Comparison of ENCODE assay signal across 28 mouse cellular contexts in the genomic region with DNA sequence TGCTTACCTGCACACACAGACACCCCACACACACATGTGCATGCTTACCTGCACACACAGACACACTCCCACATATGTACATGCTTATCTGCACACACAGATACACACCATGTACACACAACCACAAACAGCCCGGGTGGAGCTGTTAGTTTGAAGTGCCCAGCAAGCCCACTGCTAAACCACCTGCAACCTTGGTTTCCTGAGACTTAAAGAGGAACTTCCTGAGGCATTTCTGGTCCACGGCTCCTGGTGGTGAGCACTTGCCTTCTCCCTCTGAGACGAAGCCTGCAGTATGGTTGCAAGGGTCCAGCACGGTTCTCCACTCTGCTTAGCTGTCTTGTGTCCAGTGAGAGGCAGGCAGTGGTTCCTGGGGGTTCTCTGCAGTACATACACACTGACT. TPM values are rescaled to one million over a fixed set of nuclear protein-coding genes. Genes with fewer than 3 reads are reported as not detected.
A peak's percentile ranks its signal among the peaks of the same experiment; 100 is the strongest.
DNase-seq lines count a peak whose midpoint lies in the region; ATAC-seq lines count a peak whose summit lies in the region.
"Had no signal": no experiment of that assay in that cellular context is flagged by ENCODE, and none has a peak within 500 bp of the region (broad histone marks: within the 10 kb centered on the region; RNA-seq: fewer than 3 reads in every experiment).

No protein-coding gene starts in this region.

- H3K9me3 ChIP-seq in embryonic facial prominence, embryonic 13.5 days: no peaks in the 10 kb centered on the region
- no peaks in the 10 kb centered on the region for H3K9me3 ChIP-seq in embryonic facial prominence, embryonic 10.5 days
- H3K9me3 ChIP-seq in midbrain, embryonic 16.5 days (replicated peaks; ENCODE audit: control insufficient read depth, low read length, poor library complexity, severe bottlenecking): no peaks in the 10 kb centered on the region
- H3K9me3 ChIP-seq: embryonic facial prominence, embryonic 15.5 days; heart, embryonic 10.5 days; heart, embryonic 13.5 days; hindbrain, embryonic 12.5 days; hindbrain, embryonic 15.5 days had no signal

- 0 out of 2 replicates have a peak overlapping the region, but pooled peaks have one; percentile 4 for H3K9ac ChIP-seq in embryonic facial prominence, embryonic 13.5 days
- H3K9ac ChIP-seq in midbrain, embryonic 16.5 days (ENCODE audit: low read depth, low read length): no peak overlapping the region
- H3K9ac ChIP-seq: embryonic facial prominence, embryonic 15.5 days; forebrain, postnatal 0 days; heart, embryonic 13.5 days; hindbrain, embryonic 12.5 days; hindbrain, embryonic 15.5 days had no signal

- H3K4me3 ChIP-seq in embryonic facial prominence, embryonic 13.5 days: no peak overlapping the region
- no peak overlapping the region for H3K4me3 ChIP-seq in embryonic facial prominence, embryonic 10.5 days
- H3K4me3 ChIP-seq in midbrain, embryonic 16.5 days (ENCODE audit: low read depth, low read length): no peak overlapping the region
- H3K4me3 ChIP-seq: embryonic facial prominence, embryonic 15.5 days; heart, adult 2 months; heart, embryonic 10.5 days; heart, embryonic 13.5 days; hindbrain, embryonic 12.5 days; hindbrain, embryonic 15.5 days had no signal

- no peak for DNase-seq in embryonic facial prominence, embryonic 10.5 days (ENCODE audit: low spot score)
- DNase-seq in 416B (ENCODE audit: low read depth): peak; percentile 74
- DNase-seq in cerebellum, adult 8-10 months: no peak
- DNase-seq in kidney, postnatal 25 days: no peak
- DNase-seq: adrenal gland, postnatal 10 days; adrenal gland, postnatal 36 days; B cell, adult 2 months; cerebellum, adult 2 months; cerebellum, postnatal 10 days; embryo, embryonic 11 days; forebrain, postnatal 0 days; gastrocnemius, postnatal 25 days; heart, adult 2 months; heart, postnatal 14 days; heart, postnatal 4 days had no signal

- H3K27ac ChIP-seq in embryonic facial prominence, embryonic 13.5 days: no peak overlapping the region
- H3K27ac ChIP-seq in embryonic facial prominence, embryonic 10.5 days (replicated peaks): no peak overlapping the region
- H3K27ac ChIP-seq in midbrain, embryonic 16.5 days (ENCODE audit: low read length): no peak overlapping the region
- H3K27ac ChIP-seq: embryonic facial prominence, embryonic 15.5 days; heart, adult 2 months; heart, embryonic 10.5 days; heart, embryonic 13.5 days; hindbrain, embryonic 12.5 days; hindbrain, embryonic 15.5 days had no signal

- 44% methylated on average over 4 of the region's 4 CpGs for WGBS in embryonic facial prominence, embryonic 13.5 days
- WGBS in embryonic facial prominence, embryonic 10.5 days: 58% methylated on average over 4 of the region's 4 CpGs
- WGBS in midbrain, embryonic 16.5 days: 60% methylated on average over 4 of the region's 4 CpGs

- no peak overlapping the region for H3K4me2 ChIP-seq in embryonic facial prominence, embryonic 13.5 days
- H3K4me2 ChIP-seq in midbrain, embryonic 16.5 days (ENCODE audit: low read length): no peak overlapping the region
- H3K4me2 ChIP-seq: embryonic facial prominence, embryonic 15.5 days; heart, embryonic 13.5 days; hindbrain, embryonic 12.5 days; hindbrain, embryonic 15.5 days had no signal

- H3K36me3 ChIP-seq in embryonic facial prominence, embryonic 13.5 days: no peaks in the 10 kb centered on the region
- no peaks in the 10 kb centered on the region; the same call in 1 of the 2 replicates for H3K36me3 ChIP-seq in embryonic facial prominence, embryonic 10.5 days (replicated peaks)
- no peaks in the 10 kb centered on the region for H3K36me3 ChIP-seq in midbrain, embryonic 16.5 days (ENCODE audit: control insufficient read depth, insufficient read depth, low read length)
- H3K36me3 ChIP-seq: embryonic facial prominence, embryonic 15.5 days; G1E; heart, embryonic 10.5 days; heart, embryonic 13.5 days; hindbrain, embryonic 12.5 days; hindbrain, embryonic 15.5 days had no signal

- H3K27me3 ChIP-seq in embryonic facial prominence, embryonic 13.5 days: 0 out of 2 replicates have a peak, but pooled peaks cover 4% of the 10 kb centered on the region
- H3K27me3 ChIP-seq in embryonic facial prominence, embryonic 10.5 days (replicated peaks; ENCODE audit: low read depth, poor library complexity, severe bottlenecking): no peaks in the 10 kb centered on the region
- no peaks in the 10 kb centered on the region for H3K27me3 ChIP-seq in midbrain, embryonic 16.5 days (ENCODE audit: control insufficient read depth, insufficient read depth, low read depth, low read length)
- H3K27me3 ChIP-seq: embryonic facial prominence, embryonic 15.5 days; hindbrain, embryonic 12.5 days; hindbrain, embryonic 15.5 days; Patski had no signal

- peaks cover 35% of the 10 kb centered on the region for H3K4me1 ChIP-seq in embryonic facial prominence, embryonic 13.5 days
- peaks cover 71% of the 10 kb centered on the region for H3K4me1 ChIP-seq in embryonic facial prominence, embryonic 10.5 days
- H3K4me1 ChIP-seq in midbrain, embryonic 16.5 days (ENCODE audit: control insufficient read depth, insufficient read depth, low read length): no peaks in the 10 kb centered on the region
- H3K4me1 ChIP-seq: hindbrain, embryonic 15.5 days had no signal

- ATAC-seq in embryonic facial prominence, embryonic 13.5 days (ENCODE audit: insufficient number of reproducible peaks, insufficient read depth, low FRiP score, low TSS enrichment, low read depth): no peak
- peak; percentile 73 to 80 for ATAC-seq in hematopoietic stem cell, adult 5-6 weeks (replicated peaks in 1 of 2; ENCODE audit: insufficient read depth in 1 of 2, low FRiP score in 2 of 2, low TSS enrichment in 1 of 2, low read depth in 1 of 2, poor library complexity in 2 of 2, severe bottlenecking in 2 of 2)
- ATAC-seq in megakaryocyte, adult 5-6 weeks (ENCODE audit: poor library complexity, severe bottlenecking): 0 out of 2 replicates have a peak, but pooled peaks have one; percentile 27
- no peak for ATAC-seq in midbrain, embryonic 16.5 days
- ATAC-seq: forebrain, embryonic 14.5 days; forebrain, postnatal 0 days; Patski had no signal

RNA-seq across cellular contexts. Expression of gene Itga9, which starts 14.3 kb away (rescaled TPM):
- 7.4 and 12.0 TPM in 2 replicates for polyA plus RNA-seq in embryonic facial prominence, embryonic 13.5 days (2015; fragmentation: Nextera tagmentation; extraction: Ambion mirVana)
- polyA plus RNA-seq in embryonic facial prominence, embryonic 10.5 days (2016; fragmentation: Nextera tagmentation; extraction: Ambion mirVana): 11.9 and 13.4 TPM in 2 replicates
- 4.7 and 9.8 TPM in 2 replicates for total RNA-seq in hematopoietic stem cell, adult 5-6 weeks (2017)
- 0.87 TPM in 1 of 2 replicates, not detected in the other for total RNA-seq in megakaryocyte, adult 5-6 weeks (2015)
- 0.04 and 0.28 TPM in 2 replicates for total RNA-seq in megakaryocyte, adult 5-6 weeks (2017)
- polyA plus RNA-seq in midbrain, embryonic 16.5 days (2015; fragmentation: Nextera tagmentation; extraction: Ambion mirVana): 0.97 and 1.0 TPM in 2 replicates
- total RNA-seq: CH12.LX had no signal
- polyA plus RNA-seq: G1E had no signal

Comparison
In these comparisons a context has a peak if more than half of its experiments do, and no peak if none do; other contexts are left out.
1. ATAC-seq: peak in hematopoietic stem cell, adult 5-6 weeks (2 of 2) and megakaryocyte, adult 5-6 weeks (single experiment); none in embryonic facial prominence, embryonic 13.5 days (single experiment) and midbrain, embryonic 16.5 days (single experiment).